Mouse (Mus musculus) embryonic facial prominence, embryonic 11.5 days (tissue): ENCODE data around the gene Ube2r2. TPM values are rescaled to one million over a fixed set of nuclear protein-coding genes. Genes with fewer than 3 reads are reported as not detected.

Source experiments
- ATAC-seq: fragments of 200-750 bp; cut with Nextera tagmentation; replicated peaks from 2 replicates; pipeline ENCODE4 v1.8.0; 2017; ENCODE audit warnings: low read depth; ENCODE audit not compliant: insufficient number of reproducible peaks, low FRiP score, low TSS enrichment
- DNase-seq: peaks from one replicate; pipeline ENCODE4 v3.0.0-alpha.2; 2015; ENCODE audit warnings: low spot score
- H3K27ac ChIP-seq: fragments of 300-500 bp; sonication (generic); replicated peaks from 2 replicates; pipeline ENCODE4 v1.5.1; 2014; ENCODE audit warnings: mild to moderate bottlenecking, low read depth, low read length, control low read depth
- H3K27me3 ChIP-seq: fragments of 300-500 bp; sonication (generic); 2 replicates; pipeline ENCODE4 v1.6.1; 2014; ENCODE audit warnings: mild to moderate bottlenecking, low read length, moderate library complexity, mixed read lengths; ENCODE audit not compliant: control insufficient read depth, insufficient read depth
- H3K36me3 ChIP-seq: fragments of 300-500 bp; sonication (generic); replicated peaks from 2 replicates; pipeline ENCODE4 v1.6.1; 2014; ENCODE audit warnings: low read depth, mild to moderate bottlenecking, low read length, moderate library complexity, mixed read lengths; ENCODE audit not compliant: control insufficient read depth, insufficient read depth
- H3K4me1 ChIP-seq: fragments of 300-500 bp; sonication (generic); 2 replicates; pipeline ENCODE4 v1.6.1; 2014; ENCODE audit warnings: low read length, mixed read lengths; ENCODE audit not compliant: control insufficient read depth, insufficient read depth
- H3K4me2 ChIP-seq: fragments of 300-500 bp; sonication (generic); 2 replicates; pipeline ENCODE4 v1.6.1; 2014; ENCODE audit warnings: low read depth, mild to moderate bottlenecking, control low read depth, low read length, moderate library complexity
- H3K4me3 ChIP-seq: fragments of 300-500 bp; sonication (generic); 2 replicates; pipeline ENCODE4 v1.5.1; 2014; ENCODE audit warnings: low read depth, low read length, control low read depth
- H3K9ac ChIP-seq: fragments of 300-500 bp; sonication (generic); replicated peaks from 2 replicates; pipeline ENCODE4 v1.6.1; 2014; ENCODE audit warnings: mild to moderate bottlenecking, control low read depth, low read length
- H3K9me3 ChIP-seq: fragments of 300-500 bp; sonication (generic); replicated peaks from 2 replicates; pipeline ENCODE4 v1.6.1; 2016; ENCODE audit warnings: mild to moderate bottlenecking, low read length, inconsistent platforms, mixed read lengths; ENCODE audit not compliant: control insufficient read depth
- WGBS: fragments of 180-500 bp; shearing (Covaris S2); extraction: QIAGEN DNeasy Blood & Tissue Kit; methylation state at CpG from one replicate; pipeline ENCODE4 v1.1.7; 2014; 5-methylcytosine and 5-hydroxymethylcytosine counted together
- polyA plus RNA-seq: library from polyadenylated mRNA; unstranded; fragments of >200 nt; fragmentation: Nextera tagmentation; extraction: Ambion mirVana; gene quantifications from 2 replicates; pipeline ENCODE4 v1.2.1, GENCODE M21; 2014

Ube2r2 gene
- polyA plus RNA-seq, 1 experiment from 2014 or later = 110 TPM

DNA sequence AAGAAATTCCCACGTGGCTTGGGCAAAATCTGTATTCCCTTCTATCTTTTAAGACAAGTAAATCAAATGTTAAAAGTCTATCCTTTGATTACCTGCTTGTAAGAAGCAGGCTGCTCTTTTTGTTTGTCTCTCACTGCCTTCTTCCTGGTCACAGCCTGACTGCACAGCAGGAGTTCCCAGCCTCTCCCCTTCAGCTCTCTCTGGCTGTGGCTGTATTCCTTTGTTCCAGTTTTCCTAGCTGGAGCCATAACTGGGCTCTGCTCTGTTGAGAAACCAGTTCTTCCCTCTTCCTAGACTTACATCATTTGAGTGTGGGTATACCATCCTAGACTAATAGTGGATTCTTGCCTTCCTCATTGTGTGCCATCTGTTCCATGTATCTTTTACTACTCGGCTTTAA lies 29.4 kb downstream of the Ube2r2 start:
- H3K4me3 ChIP-seq = no peak overlapping the region
- ATAC-seq (no peak), DNase-seq (no peak)
- no peaks in the 10 kb centered on the region for H3K27me3 ChIP-seq
- H3K9ac ChIP-seq = no peak overlapping the region
- H3K4me2 ChIP-seq = no peak overlapping the region
- 38% methylated on average over 2 of the region's 2 CpGs for WGBS
- H3K9me3 ChIP-seq = no peaks in the 10 kb centered on the region
- no peaks in the 10 kb centered on the region for H3K36me3 ChIP-seq
- no peaks in the 10 kb centered on the region for H3K4me1 ChIP-seq
- no peak overlapping the region for H3K27ac ChIP-seq

GRCm38 (mm10) chr4:41165693-41166475 lies 30.3 kb downstream of the Ube2r2 start:
- H3K27me3 ChIP-seq = no peaks in the 10 kb centered on the region
- DNase-seq (peak; percentile 89), ATAC-seq (no peak)
- no peak overlapping the region for H3K27ac ChIP-seq
- 80% methylated on average over 6 of the region's 6 CpGs for WGBS
- H3K4me1 ChIP-seq = no peaks in the 10 kb centered on the region
- H3K4me2 ChIP-seq = no peak overlapping the region
- no peaks in the 10 kb centered on the region for H3K9me3 ChIP-seq
- no peak overlapping the region for H3K9ac ChIP-seq
- no peaks in the 10 kb centered on the region for H3K36me3 ChIP-seq
- no peak overlapping the region for H3K4me3 ChIP-seq

GRCm38 (mm10) chr4:41170970-41171369 lies 35.4 kb downstream of the Ube2r2 start:
- no peaks in the 10 kb centered on the region for H3K9me3 ChIP-seq
- H3K36me3 ChIP-seq = peaks cover 6% of the 10 kb centered on the region; the same call in 1 of the 2 replicates
- no peak overlapping the region for H3K9ac ChIP-seq
- 86% methylated on average over 2 of the region's 2 CpGs for WGBS
- H3K27me3 ChIP-seq = no peaks in the 10 kb centered on the region
- no peaks in the 10 kb centered on the region for H3K4me1 ChIP-seq
- no peak overlapping the region for H3K4me2 ChIP-seq
- ATAC-seq (no peak), DNase-seq (no peak)
- no peak overlapping the region for H3K27ac ChIP-seq
- H3K4me3 ChIP-seq = no peak overlapping the region

- Histone ChIP-seq H3K4me2 (no peak overlapping the region), H3K36me3 (peaks cover 8% of the 10 kb centered on the region), H3K4me1 (no peaks in the 10 kb centered on the region), H3K27ac (no peak overlapping the region), H3K27me3 (no peaks in the 10 kb centered on the region), H3K4me3 (no peak overlapping the region), H3K9ac (no peak overlapping the region), H3K9me3 (no peaks in the 10 kb centered on the region)
- ATAC-seq (no peak), DNase-seq (no peak)
- 86% methylated on average over 2 of the region's 2 CpGs for WGBS
Observed at GRCm38 (mm10) chr4:41174631-41175030, 39.1 kb downstream of the Ube2r2 start.

- WGBS = 89% methylated on average over 15 of the region's 15 CpGs
- no peaks in the 10 kb centered on the region for H3K27me3 ChIP-seq
- ATAC-seq (no peak), DNase-seq (no peak)
- H3K4me2 ChIP-seq = no peak overlapping the region
- H3K27ac ChIP-seq = no peak overlapping the region
- no peak overlapping the region for H3K9ac ChIP-seq
- peaks cover 8% of the 10 kb centered on the region for H3K36me3 ChIP-seq
- no peaks in the 10 kb centered on the region for H3K9me3 ChIP-seq
- no peak overlapping the region for H3K4me3 ChIP-seq
- H3K4me1 ChIP-seq = no peaks in the 10 kb centered on the region
Observed at GRCm38 (mm10) chr4:41179825-41180725, 44.5 kb downstream of the Ube2r2 start.

DNA sequence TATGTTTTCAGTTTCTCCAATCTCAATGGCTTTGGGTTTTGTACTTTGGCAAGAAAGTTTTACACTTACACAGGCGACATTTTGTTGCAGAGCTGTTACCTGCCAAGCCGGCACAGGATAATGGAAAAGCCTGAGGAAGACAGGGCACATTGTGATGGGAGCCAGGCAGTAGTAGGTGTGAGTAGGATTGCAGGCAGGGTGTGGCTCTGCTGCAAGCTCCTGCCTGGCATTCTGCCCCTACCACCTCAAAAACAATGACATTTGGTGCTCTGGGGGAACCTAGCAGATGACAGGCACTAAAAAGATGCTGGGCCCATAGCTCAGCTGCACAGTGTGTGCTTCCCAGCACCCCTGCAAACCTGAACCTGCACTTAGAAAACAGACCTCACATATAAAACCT lies 54.3 kb downstream of the Ube2r2 start:
- no peak overlapping the region for H3K9ac ChIP-seq
- H3K27me3 ChIP-seq = no peaks in the 10 kb centered on the region
- no peak overlapping the region for H3K27ac ChIP-seq
- peaks cover 5% of the 10 kb centered on the region for H3K36me3 ChIP-seq
- H3K4me2 ChIP-seq = no peak overlapping the region
- 92% methylated on average over 2 of the region's 2 CpGs for WGBS
- no peaks in the 10 kb centered on the region for H3K4me1 ChIP-seq
- H3K9me3 ChIP-seq = no peaks in the 10 kb centered on the region
- no peak for DNase-seq
- no peak overlapping the region for H3K4me3 ChIP-seq
- no peak for ATAC-seq

- Histone ChIP-seq H3K27me3 (no peaks in the 10 kb centered on the region), H3K4me1 (no peaks in the 10 kb centered on the region), H3K9me3 (no peaks in the 10 kb centered on the region), H3K4me2 (no peak overlapping the region), H3K9ac (no peak overlapping the region), H3K4me3 (no peak overlapping the region), H3K36me3 (peaks cover 20% of the 10 kb centered on the region), H3K27ac (no peak overlapping the region)
- ATAC-seq (no peak), DNase-seq (no peak)
- 74% methylated on average over 14 of the region's 14 CpGs for WGBS
Observed at GRCm38 (mm10) chr4:41192544-41193512, 57.3 kb downstream of the Ube2r2 start.
